Mouse (Mus musculus): ENCODE data around the gene M1ap. TPM values are rescaled to one million over a fixed set of nuclear protein-coding genes. Genes with fewer than 3 reads are reported as not detected.

The M1ap gene
- total and polyA plus RNA-seq, 2 experiments from 2014 or later = 1.2 TPM; not detected in 1

- H3K9me3 ChIP-seq (ENCODE audit: low read length) = no peaks in the 10 kb centered on the region
- no peak for TF ChIP-seq CTCF (IDR thresholded peaks at IDR 0.05)
- H3K4me1 ChIP-seq (ENCODE audit: insufficient read depth, low read length) = no peaks in the 10 kb centered on the region
- peak; percentile 39 for DNase-seq (ENCODE audit: low spot score)
- no peak overlapping the region for H3K4me2 ChIP-seq (ENCODE audit: low read depth, low read length, poor library complexity, severe bottlenecking)
- no peak for ATAC-seq (ENCODE audit: low FRiP score)
- WGBS = 80% methylated on average over 10 of the region's 10 CpGs
- peaks cover 17% of the 10 kb centered on the region; the same call in 1 of the 2 replicates for H3K36me3 ChIP-seq (ENCODE audit: insufficient read depth, low read length)
- no peak overlapping the region for H3K4me3 ChIP-seq (ENCODE audit: low read depth, low read length)
- H3K27ac ChIP-seq (ENCODE audit: low read depth, low read length) = no peak overlapping the region
- no peaks in the 10 kb centered on the region for H3K27me3 ChIP-seq (ENCODE audit: insufficient read depth, low read length)
- H3K9ac ChIP-seq (replicated peaks; ENCODE audit: low read length, poor library complexity, severe bottlenecking) = no peak overlapping the region
Observed at GRCm38 (mm10) chr6:82926106-82926505, 20.6 kb upstream of the M1ap start.

- H3K4me3 ChIP-seq (ENCODE audit: low read depth, low read length) = no peak overlapping the region
- no peak for TF ChIP-seq CTCF (IDR thresholded peaks at IDR 0.05)
- DNase-seq (ENCODE audit: low spot score) (peak; percentile 49), ATAC-seq (ENCODE audit: low FRiP score) (no peak)
- WGBS = 88% methylated on average over 7 of the region's 7 CpGs
- no peaks in the 10 kb centered on the region for H3K27me3 ChIP-seq (ENCODE audit: insufficient read depth, low read length)
- no peak overlapping the region for H3K27ac ChIP-seq (ENCODE audit: low read depth, low read length)
- peaks cover 19% of the 10 kb centered on the region; the same call in 1 of the 2 replicates for H3K36me3 ChIP-seq (ENCODE audit: insufficient read depth, low read length)
- no peaks in the 10 kb centered on the region for H3K4me1 ChIP-seq (ENCODE audit: insufficient read depth, low read length)
- no peak overlapping the region for H3K9ac ChIP-seq (replicated peaks; ENCODE audit: low read length, poor library complexity, severe bottlenecking)
- no peak overlapping the region for H3K4me2 ChIP-seq (ENCODE audit: low read depth, low read length, poor library complexity, severe bottlenecking)
- no peaks in the 10 kb centered on the region for H3K9me3 ChIP-seq (ENCODE audit: low read length)
Observed at GRCm38 (mm10) chr6:82926528-82926927, 20.2 kb upstream of the M1ap start.

- no peak for DNase-seq (ENCODE audit: low spot score)
- H3K9ac ChIP-seq (replicated peaks; ENCODE audit: low read length, poor library complexity, severe bottlenecking) = no peak overlapping the region
- WGBS = 81% methylated on average over 5 of the region's 5 CpGs
- peaks cover 18% of the 10 kb centered on the region; the same call in 1 of the 2 replicates for H3K36me3 ChIP-seq (ENCODE audit: insufficient read depth, low read length)
- no peak for ATAC-seq (ENCODE audit: low FRiP score)
- no peak overlapping the region for H3K4me3 ChIP-seq (ENCODE audit: low read depth, low read length)
- TF ChIP-seq CTCF (IDR thresholded peaks at IDR 0.05) = no peak
- H3K4me2 ChIP-seq (ENCODE audit: low read depth, low read length, poor library complexity, severe bottlenecking) = no peak overlapping the region
- H3K27ac ChIP-seq (ENCODE audit: low read depth, low read length) = no peak overlapping the region
- no peaks in the 10 kb centered on the region for H3K9me3 ChIP-seq (ENCODE audit: low read length)
- no peaks in the 10 kb centered on the region for H3K4me1 ChIP-seq (ENCODE audit: insufficient read depth, low read length)
- no peaks in the 10 kb centered on the region for H3K27me3 ChIP-seq (ENCODE audit: insufficient read depth, low read length)
Observed at GRCm38 (mm10) chr6:82927617-82928016, 19.1 kb upstream of the M1ap start.

GRCm38 (mm10) chr6:82934616-82935230 lies 12.0 kb upstream of the M1ap start:
- Histone ChIP-seq H3K36me3 (ENCODE audit: insufficient read depth, low read length) (peaks cover 39% of the 10 kb centered on the region), H3K27ac (ENCODE audit: low read depth, low read length) (no peak overlapping the region), H3K4me3 (ENCODE audit: low read depth, low read length) (no peak overlapping the region), H3K27me3 (ENCODE audit: insufficient read depth, low read length) (no peaks in the 10 kb centered on the region), H3K9ac (replicated peaks; ENCODE audit: low read length, poor library complexity, severe bottlenecking) (no peak overlapping the region), H3K4me2 (ENCODE audit: low read depth, low read length, poor library complexity, severe bottlenecking) (no peak overlapping the region), H3K9me3 (ENCODE audit: low read length) (no peaks in the 10 kb centered on the region), H3K4me1 (ENCODE audit: insufficient read depth, low read length) (no peaks in the 10 kb centered on the region)
- ATAC-seq (ENCODE audit: low FRiP score) (no peak), DNase-seq (ENCODE audit: low spot score) (no peak)
- no peak for TF ChIP-seq CTCF (IDR thresholded peaks at IDR 0.05)
- WGBS = 94% methylated on average over 3 of the region's 3 CpGs

- no peaks in the 10 kb centered on the region for H3K9me3 ChIP-seq (ENCODE audit: low read length)
- DNase-seq (ENCODE audit: low spot score) (peak; percentile 94), ATAC-seq (ENCODE audit: low FRiP score) (peak; percentile 99)
- WGBS = 2% methylated on average over 43 of the region's 44 CpGs
- no peak for TF ChIP-seq CTCF (IDR thresholded peaks at IDR 0.05)
- H3K27me3 ChIP-seq (ENCODE audit: insufficient read depth, low read length) = no peaks in the 10 kb centered on the region
- H3K36me3 ChIP-seq (ENCODE audit: insufficient read depth, low read length) = peaks cover 14% of the 10 kb centered on the region
- H3K9ac ChIP-seq (replicated peaks; ENCODE audit: low read length, poor library complexity, severe bottlenecking) = peak within 1 kb of the TSS; percentile 97
- H3K4me3 ChIP-seq (ENCODE audit: low read depth, low read length) = peak within 1 kb of the TSS; percentile 78
- H3K4me2 ChIP-seq (ENCODE audit: low read depth, low read length, poor library complexity, severe bottlenecking) = peak within 1 kb of the TSS; percentile 64
- peak within 1 kb of the TSS; percentile 78 for H3K27ac ChIP-seq (ENCODE audit: low read depth, low read length)
- H3K4me1 ChIP-seq (ENCODE audit: insufficient read depth, low read length) = no peaks in the 10 kb centered on the region
Observed at GRCm38 (mm10) chr6:82939167-82939912, 7.4 kb upstream of the M1ap start, which contains the start of gene Sema4f. Gene Sema4f, minus strand, starts transcription at chr6:82939769.

GRCm38 (mm10) chr6:82940765-82941164 lies 5.9 kb upstream of the M1ap start:
- no peaks in the 10 kb centered on the region for H3K9me3 ChIP-seq (ENCODE audit: low read length)
- no peak for DNase-seq (ENCODE audit: low spot score)
- H3K4me2 ChIP-seq (ENCODE audit: low read depth, low read length, poor library complexity, severe bottlenecking) = no peak overlapping the region
- no peak for ATAC-seq (ENCODE audit: low FRiP score)
- H3K27me3 ChIP-seq (ENCODE audit: insufficient read depth, low read length) = no peaks in the 10 kb centered on the region
- no peak overlapping the region for H3K4me3 ChIP-seq (ENCODE audit: low read depth, low read length)
- H3K36me3 ChIP-seq (ENCODE audit: insufficient read depth, low read length) = no peaks in the 10 kb centered on the region
- H3K27ac ChIP-seq (ENCODE audit: low read depth, low read length) = no peak overlapping the region
- H3K4me1 ChIP-seq (ENCODE audit: insufficient read depth, low read length) = no peaks in the 10 kb centered on the region
- TF ChIP-seq CTCF (IDR thresholded peaks at IDR 0.05) = no peak
- WGBS = 86% methylated on average over 3 of the region's 3 CpGs
- H3K9ac ChIP-seq (replicated peaks; ENCODE audit: low read length, poor library complexity, severe bottlenecking) = no peak overlapping the region
